Mouse (Mus musculus) urinary bladder, postnatal 36 days (tissue): ENCODE results near the gene Lpcat2b.
"Not testable (repeated sequence)": the region's sequence is repeated elsewhere in the genome, so short reads cannot be mapped to it uniquely, and the experiment has no call there.

ENCODE experiments used
- DNase-seq, 2 experiments: peaks; one replicate each; pipeline ENCODE4 v3.0.0; 2022; ENCODE audit warnings: low spot score in 2 of 2, mixed read lengths in 1 of 2

Lpcat2b gene

DNA sequence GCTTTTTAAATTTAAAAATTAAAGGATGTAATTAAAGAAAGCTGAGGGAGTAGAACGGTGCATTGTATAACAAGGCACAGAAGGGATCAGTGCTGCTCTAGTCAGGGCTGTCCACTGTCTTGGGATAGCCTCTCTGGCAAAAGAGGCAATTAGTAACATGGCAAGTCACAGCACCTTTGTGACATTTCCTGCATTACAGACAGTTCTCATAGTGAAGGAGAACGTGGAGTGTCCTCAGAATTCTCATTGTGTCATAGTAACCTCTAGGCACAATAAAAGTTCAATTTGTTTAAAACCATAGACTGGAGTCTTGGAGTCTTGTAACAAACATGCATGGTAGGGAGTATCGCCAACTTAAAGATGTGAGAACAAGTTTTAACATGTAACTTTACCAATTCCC is at the start of gene Lpcat2b:
Lpcat2b (plus strand) TSS at position 301 of the 400 bp plus-strand sequence.
- no peak for DNase-seq

DNA sequence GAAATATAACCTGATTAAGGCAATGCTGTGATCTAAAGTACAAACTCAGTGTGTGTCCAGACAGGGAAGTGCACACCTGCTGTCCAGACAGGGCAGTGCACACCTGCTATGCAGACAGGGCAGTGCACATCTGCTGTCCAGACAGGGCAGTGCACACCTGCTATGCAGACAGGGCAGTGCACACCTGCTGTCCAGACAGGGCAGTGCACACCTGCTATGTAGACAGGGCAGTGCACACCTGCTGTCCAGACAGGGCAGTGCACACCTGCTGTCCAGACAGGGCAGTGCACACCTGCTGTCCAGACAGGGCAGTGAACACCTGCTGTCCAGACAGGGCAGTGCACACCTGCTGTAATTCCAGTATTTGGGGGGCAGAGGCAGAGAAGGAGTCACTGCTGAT is 44.9 kb upstream of the Lpcat2b start:
- not testable (repeated sequence) for DNase-seq

DNA sequence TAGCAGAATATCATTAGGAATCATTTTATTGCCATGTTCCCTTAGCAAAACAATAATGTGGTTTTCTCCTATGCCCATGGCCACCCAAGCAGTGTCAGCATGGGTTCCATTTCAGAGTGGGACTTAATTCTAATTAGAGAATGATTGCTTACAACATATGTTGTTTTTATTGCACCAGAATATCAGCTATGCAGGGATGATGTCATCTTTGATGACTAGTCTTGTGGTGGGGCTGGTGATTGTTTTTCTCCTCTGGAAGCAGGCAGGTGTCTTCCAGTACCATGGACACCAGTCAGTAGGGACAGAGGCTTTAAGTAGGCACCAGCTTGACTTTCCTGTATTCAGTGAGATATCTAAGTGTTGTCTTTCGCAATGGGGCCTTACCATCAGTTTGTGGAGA is 43.6 kb upstream of the Lpcat2b start:
- DNase-seq, result no peak

DNA sequence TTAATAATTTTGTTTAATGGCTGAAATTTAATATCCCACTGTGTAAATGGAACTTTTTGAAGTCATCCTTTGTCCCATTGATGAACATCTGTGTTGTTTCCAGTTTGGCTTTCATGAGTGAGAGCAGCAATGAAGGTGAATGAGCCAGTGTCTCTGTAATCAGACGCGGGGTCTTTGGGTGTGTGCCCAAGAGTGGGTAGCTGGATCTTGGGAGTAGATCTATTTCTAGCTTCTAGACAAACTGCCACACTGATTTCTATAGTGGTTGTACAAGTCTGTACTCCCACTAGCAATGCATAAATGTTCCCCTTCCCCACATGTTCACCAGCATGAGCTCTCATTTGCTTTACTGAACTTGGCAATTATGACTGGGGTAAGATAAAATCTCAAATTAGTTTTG is 42.0 kb upstream of the Lpcat2b start:
- no peak for DNase-seq

DNA sequence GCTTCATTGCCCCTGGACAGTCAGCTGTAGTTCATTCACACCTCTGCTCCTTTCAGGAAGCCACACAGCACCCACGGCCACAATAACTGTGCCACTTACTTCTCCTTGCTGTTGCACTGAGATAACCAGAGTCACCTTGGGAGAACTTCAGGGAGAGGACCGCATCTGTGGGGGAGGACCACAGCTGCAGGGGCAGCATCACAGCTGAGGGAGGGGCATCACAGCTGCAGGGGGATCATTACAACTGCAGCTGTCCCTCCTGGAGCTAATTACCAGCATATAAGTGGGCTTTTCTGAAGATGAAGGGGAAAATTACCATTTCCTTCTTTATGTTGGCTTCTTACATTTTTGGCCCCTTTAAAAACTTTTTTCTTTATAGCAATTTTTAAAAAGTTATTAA is 36.9 kb upstream of the Lpcat2b start:
- no peak for DNase-seq

DNA sequence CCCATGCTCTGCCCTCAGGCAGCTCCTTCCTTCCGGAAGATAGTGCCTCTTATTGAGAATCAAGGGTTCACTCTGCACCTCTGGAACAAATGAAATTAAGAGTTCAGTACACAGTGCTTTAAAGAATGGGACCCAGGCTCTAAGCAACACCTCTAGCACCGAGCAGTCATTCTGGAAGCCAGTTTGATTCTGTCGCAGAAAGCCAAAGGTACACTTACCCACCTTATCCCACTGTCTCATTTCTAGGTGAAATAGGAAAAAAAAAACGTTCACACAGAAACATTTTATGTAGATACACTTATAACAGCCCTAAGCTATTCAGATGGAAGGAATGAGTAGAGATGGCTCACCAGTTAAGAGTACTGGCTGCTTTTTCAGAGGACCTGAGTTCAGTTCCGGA is 28.9 kb upstream of the Lpcat2b start, which contains the start of gene Ephx4:
Ephx4 (plus strand) TSS at position 301 of the 400 bp plus-strand sequence.
- DNase-seq, result no peak

DNA sequence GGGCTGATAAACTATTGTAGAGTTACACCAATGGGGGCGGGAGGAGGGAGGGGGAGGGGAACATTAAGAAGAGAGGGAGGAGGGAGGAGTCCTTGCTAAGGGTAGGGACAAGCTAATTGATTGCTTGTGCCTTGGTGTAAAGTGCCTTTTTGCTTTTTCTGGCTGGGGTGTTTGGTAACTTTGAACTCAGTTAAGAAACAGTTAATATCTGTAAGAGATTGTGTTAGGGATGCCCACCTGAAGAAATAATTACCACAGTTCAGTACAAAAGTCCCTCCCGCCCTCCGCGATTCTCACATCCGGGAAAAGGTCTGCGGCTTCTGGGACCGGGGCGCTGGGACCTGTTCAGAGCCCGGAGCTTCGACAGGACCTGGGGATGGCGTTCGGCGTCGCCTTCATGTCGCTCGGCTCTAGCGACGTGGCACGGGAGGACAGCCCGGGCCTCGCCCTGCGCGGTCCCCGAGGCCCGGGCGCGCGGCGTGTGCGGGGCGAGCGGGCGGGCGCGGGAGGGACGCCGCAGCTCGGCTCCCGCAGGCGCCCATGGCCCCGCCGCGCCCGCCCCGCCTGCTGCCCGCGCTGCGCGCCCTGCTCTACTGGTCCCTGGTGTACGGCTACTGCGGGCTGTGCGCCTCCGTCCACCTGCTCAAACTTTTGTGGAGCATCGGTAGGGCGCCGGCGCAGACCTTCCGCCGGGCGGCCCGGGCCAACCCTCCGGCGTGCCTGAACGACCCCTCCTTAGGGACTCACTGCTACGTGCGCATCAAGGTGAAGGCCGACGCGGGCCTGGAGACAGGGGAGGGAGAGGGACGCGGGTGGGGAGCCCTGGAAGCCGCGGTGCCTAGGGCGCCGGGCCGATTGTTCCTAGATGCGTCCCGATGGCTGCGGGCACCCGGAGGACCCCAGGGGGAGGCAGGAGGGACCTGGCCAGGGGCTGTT is 28.1 kb upstream of the Lpcat2b start:
- peak in 1 of 2 experiments; percentile 1 for DNase-seq

DNA sequence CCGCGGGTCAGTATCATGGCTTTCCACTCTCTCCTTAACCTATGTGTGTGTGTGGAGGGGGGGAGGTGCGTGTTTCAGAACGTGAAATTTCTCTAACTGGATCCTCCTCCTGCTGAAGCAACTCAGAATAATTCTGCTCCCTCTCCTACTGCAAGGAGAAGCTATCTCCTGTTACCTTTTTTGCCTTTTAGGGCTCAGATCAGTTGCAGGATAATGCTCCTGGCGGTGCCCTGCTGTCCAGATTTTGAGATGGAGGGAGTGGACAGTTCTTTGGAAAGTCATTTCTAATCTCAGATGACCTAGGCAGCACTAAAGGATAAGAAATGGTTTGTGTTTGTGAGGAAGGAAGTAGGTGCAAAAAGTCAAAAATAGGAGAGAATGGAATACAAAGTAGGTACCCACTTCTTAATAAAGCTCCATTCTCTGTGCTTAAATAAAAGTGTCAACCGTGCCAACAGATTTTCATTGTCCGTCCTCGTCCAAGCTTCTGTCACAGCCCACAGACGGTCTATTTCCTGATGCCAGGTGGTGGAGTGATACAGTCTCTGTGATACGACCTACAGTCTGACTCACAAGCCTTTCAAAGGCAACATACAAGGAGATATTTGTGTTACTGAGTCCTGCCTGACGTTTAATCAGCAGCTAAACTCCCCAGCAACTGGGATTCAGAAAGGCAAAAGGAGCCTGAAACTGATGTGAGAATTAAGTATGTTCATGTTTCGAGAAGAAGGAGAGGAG is 27.2 kb upstream of the Lpcat2b start:
- DNase-seq, result no peak

DNA sequence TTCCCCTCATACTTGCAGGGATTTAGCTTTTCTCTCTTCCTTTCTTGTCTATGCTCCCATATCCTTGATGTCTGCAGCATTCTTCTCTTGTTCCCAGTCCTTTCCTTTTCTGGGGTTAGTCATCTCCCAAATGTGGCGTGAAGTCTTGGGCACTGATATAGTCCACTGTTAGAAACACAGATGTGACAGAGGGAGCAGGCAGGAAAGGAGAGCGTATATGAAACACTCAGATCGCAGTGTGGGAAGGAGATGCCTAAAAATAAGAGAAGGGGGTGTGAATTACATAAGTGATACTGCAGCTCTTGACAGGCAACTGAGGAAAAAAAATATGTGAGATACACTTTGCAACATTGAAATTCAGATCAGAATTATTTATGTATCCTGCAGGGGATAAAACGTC is 26.0 kb upstream of the Lpcat2b start:
- no peak for DNase-seq

DNA sequence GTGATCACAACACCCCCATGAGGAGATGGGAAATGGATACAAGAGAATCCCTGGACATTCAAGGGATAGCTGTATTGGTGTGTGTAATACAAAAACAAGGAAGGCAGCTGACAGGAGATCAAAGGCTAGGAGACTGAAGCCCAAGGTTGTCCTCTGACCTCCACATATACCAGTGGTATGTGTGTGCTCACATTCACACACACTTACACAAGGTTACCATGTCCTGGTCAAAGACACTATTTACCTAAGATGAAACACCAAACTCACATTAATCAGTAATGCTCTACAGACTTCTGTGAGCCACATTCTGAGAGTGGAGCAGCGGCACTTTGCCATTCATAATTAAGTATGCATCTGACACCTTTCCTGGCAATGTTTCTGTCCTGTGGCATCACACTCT is 21.0 kb upstream of the Lpcat2b start:
- no peak for DNase-seq

DNA sequence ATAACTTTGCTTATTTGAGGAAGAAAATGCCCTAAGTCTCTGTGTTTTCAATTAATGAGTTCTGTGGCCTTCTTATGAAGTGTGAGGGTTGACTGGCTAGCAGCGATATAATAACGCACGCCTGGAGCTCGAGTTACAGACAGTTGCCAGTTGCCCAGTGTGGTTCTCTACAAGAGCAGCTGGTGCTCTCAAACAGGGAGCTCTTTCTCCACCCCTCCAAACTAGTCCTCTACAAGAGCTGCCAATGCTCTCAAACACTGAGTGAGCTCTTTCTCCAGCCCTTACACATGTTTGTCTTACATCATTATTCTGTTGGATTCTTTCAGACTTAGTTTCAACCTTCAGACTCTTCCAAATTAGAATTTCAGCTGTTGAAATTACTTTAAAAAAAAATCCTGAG is 20.0 kb upstream of the Lpcat2b start:
- no peak for DNase-seq

DNA sequence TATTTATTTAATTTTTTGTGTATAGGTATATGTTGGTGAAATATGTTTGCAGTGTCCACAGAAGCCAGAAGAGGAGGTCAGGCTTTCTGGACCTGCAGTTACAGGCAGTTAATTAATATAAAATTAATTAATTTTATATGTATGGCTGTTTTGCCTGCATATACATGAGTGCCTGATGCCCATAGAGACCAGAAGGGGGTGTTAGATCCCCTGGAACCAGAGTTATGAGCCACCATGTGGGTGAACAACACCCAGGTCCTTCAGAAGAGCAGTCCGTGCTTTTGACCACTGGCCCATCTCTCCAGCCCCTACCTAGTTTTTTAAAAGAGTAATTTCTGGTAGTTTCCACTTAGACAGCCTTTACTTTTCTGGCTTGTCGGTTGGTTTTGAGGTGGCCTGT is 19.1 kb upstream of the Lpcat2b start:
- no peak for DNase-seq

DNA sequence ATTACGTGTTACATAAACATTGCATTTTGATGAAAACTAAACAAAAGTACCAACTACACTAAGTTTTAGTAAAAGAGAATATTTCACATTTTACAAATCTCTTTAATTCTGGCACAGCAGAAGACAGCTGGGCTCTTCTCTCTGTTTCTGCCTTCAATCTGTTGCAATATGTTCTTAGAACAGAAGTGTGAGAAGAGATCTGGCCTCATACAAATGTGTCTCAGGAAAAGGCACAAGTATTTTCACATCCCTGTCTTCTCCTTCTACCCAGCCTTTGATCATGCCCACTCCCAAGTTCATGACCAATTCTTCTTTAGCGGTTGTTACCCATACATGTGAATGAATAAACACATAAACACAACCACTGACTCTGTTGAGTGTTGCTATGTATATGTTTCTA is 16.3 kb upstream of the Lpcat2b start:
- no peak for DNase-seq

DNA sequence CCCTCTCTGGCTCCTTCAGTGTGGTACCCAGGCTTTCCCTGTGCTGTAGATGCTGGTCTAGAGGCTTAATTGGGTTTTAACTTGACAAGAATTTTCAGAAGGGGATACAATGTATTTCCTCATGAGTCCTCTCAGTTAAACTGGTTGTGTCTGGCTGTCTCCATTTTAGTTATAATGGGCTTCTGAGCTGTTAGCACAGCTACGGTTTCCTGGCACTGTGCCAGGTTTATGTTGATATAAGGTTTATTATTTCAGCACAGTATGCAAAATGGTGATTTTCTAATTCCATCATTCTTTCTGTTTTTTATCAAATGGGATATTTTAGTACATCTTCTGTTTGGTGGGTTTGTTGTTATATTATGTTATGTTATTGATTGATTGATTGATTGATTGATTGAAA is 9.7 kb upstream of the Lpcat2b start:
- no peak for DNase-seq

DNA sequence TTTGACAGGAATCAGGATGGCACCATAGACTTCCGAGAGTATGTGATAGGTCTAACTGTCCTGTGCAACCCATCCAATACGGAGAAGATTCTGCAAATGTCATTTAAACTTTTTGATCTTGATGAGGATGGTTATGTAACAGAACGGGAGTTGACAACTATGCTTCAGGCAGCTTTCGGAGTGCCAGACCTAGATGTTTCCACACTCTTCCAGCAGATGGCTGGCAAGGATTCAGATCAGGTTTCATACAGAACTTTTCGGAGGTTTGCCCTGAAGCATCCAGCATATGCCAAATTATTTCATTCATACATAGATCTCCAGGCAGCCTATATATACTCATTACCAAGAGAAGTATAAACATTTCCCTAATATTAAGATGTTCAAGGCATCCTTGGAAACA is 2.7 kb downstream of the Lpcat2b start:
- no peak for DNase-seq

DNA sequence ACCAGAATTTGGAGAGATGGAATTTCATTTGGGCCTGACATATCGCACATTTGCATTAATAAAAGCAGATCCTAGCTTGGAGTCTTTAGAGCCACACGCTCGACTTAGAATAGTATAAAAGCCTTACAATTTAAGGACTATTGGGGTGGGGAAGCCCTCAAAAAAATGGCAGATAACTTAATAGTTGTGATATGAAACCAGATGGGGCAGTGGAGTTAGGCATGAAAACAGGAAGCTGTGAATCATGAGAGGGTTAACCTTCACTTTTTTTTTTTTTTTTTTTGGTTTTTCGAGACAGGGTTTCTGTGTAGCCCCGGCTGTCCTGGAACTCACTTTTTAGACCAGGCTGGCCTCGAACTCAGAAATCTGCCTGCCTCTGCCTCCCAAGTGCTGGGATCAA is 4.8 kb downstream of the Lpcat2b start:
- DNase-seq, result no peak

DNA sequence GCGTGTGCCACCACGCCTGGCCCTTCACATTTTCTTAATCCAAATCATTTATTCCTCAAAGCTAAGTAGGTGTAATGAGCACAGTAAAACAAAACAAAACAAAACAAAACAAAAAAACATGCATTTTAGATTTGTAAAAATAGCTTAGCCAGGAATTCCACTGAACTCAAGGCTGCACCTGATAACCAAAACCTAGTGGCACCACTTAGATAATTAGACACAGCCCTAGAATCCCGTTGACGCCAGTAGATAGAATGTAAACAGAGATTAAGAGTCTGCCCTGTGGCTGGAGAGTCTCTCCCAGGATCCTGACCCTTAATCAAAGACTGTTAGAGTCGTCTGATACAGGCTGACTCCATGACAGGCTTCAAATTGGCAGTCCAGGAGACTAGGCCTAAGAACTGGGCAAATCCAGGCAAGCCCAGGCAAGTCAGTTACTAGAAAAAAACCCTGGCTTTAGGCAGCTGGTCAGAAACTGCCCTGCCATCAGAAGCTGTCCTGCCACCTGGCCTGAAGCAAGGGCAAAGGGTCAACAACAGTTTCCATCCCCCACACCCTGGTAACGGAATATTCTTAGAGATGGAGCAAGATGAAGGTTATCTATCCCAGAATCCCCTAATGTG is 5.3 kb downstream of the Lpcat2b start:
- DNase-seq, result no peak

DNA sequence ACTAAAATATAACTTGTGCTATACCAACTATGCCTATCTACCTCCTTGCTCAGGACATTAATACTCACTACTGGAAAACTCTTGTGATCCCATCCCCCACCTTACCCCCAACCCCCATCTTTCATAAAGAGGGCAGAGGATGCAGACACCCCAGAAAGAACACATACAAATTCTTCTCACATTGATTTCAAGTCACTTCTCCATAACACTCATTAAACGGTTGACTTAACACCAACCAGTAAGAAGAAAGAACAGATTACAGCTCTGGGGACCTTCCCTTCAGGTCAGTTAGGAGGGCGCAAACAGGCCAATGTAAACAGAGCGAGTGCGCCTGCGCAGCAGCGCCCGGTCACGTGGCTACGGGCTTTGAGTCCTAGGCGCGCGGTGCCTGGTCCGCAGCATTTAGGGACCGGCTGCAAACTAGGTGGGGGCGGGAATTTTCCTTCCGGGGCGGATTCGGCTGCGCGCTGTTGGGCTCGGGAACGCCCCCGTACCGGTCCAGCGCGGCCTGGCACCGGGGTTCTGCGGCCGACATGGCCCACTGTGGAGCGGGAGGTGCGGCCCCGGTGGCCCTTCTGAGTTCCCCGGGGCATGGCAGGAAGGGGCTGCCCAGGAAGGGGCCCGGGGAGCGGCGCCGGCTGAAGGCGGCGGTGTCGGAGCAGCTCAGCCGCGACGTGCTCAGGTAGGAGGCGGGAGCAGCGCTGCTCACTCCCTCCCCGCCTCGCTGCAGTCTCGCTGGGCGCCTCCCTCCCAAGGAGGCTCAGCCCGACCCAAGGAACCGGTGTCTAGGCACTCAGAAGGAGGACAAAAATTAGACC is 6.3 kb downstream of the Lpcat2b start, which contains the start of gene Btbd8:
Btbd8 (plus strand) TSS at position 534 of the 818 bp plus-strand sequence.
- peak; percentile 90 to 92 for DNase-seq

DNA sequence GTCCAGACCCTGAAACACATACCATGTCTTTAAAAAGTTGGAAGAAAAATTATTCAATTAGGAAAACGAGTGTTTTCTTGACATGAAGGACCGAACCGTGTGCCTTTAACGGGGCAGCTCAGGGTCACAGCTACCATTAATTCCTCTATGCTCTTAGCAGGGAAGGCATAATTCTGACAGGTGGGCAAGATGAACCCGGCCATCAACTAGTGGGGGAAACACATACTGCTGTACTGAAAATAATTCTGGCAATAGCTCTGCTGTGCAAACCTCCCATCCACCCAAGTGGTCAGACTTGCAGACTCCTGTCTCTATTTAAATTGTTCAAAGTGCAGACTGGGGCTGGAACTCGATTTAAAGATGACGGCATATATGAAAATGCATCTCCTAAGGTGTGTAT is 7.0 kb downstream of the Lpcat2b start:
- no peak for DNase-seq

DNA sequence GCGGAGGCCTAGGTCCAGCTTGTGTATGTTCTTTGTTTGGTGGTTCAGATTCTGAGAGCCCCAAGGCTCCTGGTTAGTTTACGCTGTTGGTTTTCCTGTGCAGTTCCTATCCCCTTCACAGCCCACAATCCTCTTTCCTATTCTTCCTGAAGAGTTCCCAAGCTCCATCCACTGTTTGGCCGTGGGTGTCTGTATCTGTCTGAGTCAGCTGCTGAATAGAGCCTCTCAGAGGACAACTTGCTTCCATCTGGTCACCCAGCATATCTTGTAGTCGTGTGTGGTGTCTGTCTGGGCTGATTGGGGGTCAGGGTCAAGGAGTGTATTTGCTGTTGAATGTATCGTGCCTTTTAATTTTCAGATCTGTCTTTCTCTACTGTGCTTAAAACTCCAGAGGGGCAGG is 10.5 kb downstream of the Lpcat2b start:
- no peak for DNase-seq

DNA sequence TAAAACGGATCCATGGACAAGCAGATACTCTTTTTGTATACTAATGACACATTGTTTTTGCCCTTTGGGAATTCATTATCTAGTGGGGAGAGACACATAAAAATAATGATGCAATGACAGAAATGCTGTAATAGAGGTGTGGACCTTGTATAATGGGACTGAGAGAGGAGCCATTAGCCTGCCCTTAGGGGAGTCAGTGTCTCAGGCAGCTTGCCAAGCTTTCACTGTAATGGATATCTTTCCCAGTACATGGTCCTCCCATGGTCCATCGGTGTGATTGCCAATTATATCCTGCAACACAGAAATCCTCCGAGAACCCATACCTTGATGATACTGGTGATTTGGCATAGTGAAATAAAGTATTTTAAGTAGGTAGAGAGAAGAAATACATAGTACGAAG is 12.9 kb downstream of the Lpcat2b start:
- DNase-seq, result no peak

DNA sequence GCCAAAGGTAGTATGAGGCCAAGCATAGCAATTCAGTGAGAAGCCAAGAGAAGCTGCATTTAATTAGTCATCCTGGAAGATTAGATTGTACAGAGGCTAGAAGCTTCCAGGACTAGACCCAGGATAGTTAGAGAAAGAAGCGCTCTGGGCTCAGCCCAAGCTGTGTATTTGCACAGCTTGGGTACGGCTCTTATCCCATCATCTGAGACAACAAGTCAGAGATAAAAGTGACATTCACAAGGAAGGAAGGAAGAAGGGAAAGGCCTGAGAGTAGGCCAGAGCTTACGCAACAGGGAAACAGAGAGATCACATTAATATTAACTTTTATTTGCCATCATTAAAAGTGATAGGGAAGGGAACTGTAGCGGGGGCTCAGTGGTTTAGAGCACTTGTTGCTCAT is 16.6 kb downstream of the Lpcat2b start:
- DNase-seq, result no peak
